Mouse (Mus musculus) kidney, postnatal 0 days (tissue): Measurements from ENCODE around the gene Man2b2. TPM values are rescaled to one million over a fixed set of nuclear protein-coding genes. Genes with fewer than 3 reads are reported as not detected.

Experiments used
- ATAC-seq: fragments of 200-750 bp; cut with Nextera tagmentation; replicated peaks from 2 replicates; pipeline ENCODE4 v1.8.0; 2017; ENCODE audit warnings: low read depth, moderate number of reproducible peaks, moderate TSS enrichment, moderate library complexity; ENCODE audit not compliant: low FRiP score
- DNase-seq: peaks from one replicate; pipeline ENCODE4 v3.0.0-alpha.2; 2016; ENCODE audit warnings: low spot score
- H3K27ac ChIP-seq: fragments of 300-500 bp; sonication (generic); 2 replicates; pipeline ENCODE4 v1.5.1; 2014; ENCODE audit warnings: mild to moderate bottlenecking
- H3K27me3 ChIP-seq: fragments of 300-500 bp; sonication (generic); 2 replicates; pipeline ENCODE4 v1.6.1; 2014; ENCODE audit warnings: low read length, mixed read lengths; ENCODE audit not compliant: insufficient read depth
- H3K36me3 ChIP-seq: fragments of 300-500 bp; sonication (generic); 2 replicates; pipeline ENCODE4 v1.6.1; 2014; ENCODE audit warnings: low read length, mixed read lengths; ENCODE audit not compliant: insufficient read depth
- H3K4me1 ChIP-seq: fragments of 300-500 bp; sonication (generic); replicated peaks from 2 replicates; pipeline ENCODE4 v1.6.1; 2014; ENCODE audit warnings: antibody characterized with exemption, low read length, mixed read lengths; ENCODE audit not compliant: insufficient read depth
- H3K4me2 ChIP-seq: fragments of 300-500 bp; sonication (generic); 2 replicates; pipeline ENCODE4 v1.6.1; 2014; ENCODE audit warnings: mild to moderate bottlenecking, low read length, moderate library complexity, mixed read lengths
- H3K4me3 ChIP-seq: fragments of 300-500 bp; sonication (generic); replicated peaks from 2 replicates; pipeline ENCODE4 v1.5.1; 2014; ENCODE audit warnings: low read depth, low read length
- H3K9ac ChIP-seq: fragments of 300-500 bp; sonication (generic); 2 replicates; pipeline ENCODE4 v1.6.1; 2014; ENCODE audit warnings: low read depth, low read length
- H3K9me3 ChIP-seq: fragments of 300-500 bp; sonication (generic); replicated peaks from 2 replicates; pipeline ENCODE4 v1.6.1; 2016; ENCODE audit warnings: low read length, inconsistent platforms, mixed read lengths
- CTCF ChIP-seq: IDR thresholded peaks from 2 replicates; pipeline ENCODE4 v1.5.1; 2016; ENCODE audit warnings: antibody characterized with exemption, low read depth, mild to moderate bottlenecking, moderate library complexity
- WGBS: fragments of 180-500 bp; shearing (Covaris S2); extraction: QIAGEN DNeasy Blood & Tissue Kit; methylation state at CpG from one replicate; pipeline ENCODE4 v1.1.7; 2014; 5-methylcytosine and 5-hydroxymethylcytosine counted together
- polyA plus RNA-seq: library from polyadenylated mRNA; unstranded; fragments of >200 nt; fragmentation: Nextera tagmentation; extraction: Ambion mirVana; gene quantifications from 2 replicates; pipeline ENCODE4 v1.2.1, GENCODE M21; 2015

The Man2b2 gene
- polyA plus RNA-seq, 1 experiment from 2014 or later: 16.5 TPM

GRCm38 (mm10) chr5:36869578-36870236 lies 39.3 kb upstream of the Man2b2 start:
- H3K4me1 ChIP-seq: peaks cover 10% of the 10 kb centered on the region
- no peaks in the 10 kb centered on the region for H3K9me3 ChIP-seq
- no peak overlapping the region for H3K9ac ChIP-seq
- ATAC-seq: no peak; the same call in 1 of the 2 replicates
- H3K27me3 ChIP-seq: peaks cover 64% of the 10 kb centered on the region
- H3K27ac ChIP-seq: no peak overlapping the region
- H3K36me3 ChIP-seq: no peaks in the 10 kb centered on the region
- WGBS: 1% methylated on average over 56 of the region's 56 CpGs
- H3K4me3 ChIP-seq: peak overlapping the region; percentile 24
- peak overlapping the region; percentile 45 for H3K4me2 ChIP-seq
- no peak for DNase-seq
- TF ChIP-seq CTCF: no peak

DNA sequence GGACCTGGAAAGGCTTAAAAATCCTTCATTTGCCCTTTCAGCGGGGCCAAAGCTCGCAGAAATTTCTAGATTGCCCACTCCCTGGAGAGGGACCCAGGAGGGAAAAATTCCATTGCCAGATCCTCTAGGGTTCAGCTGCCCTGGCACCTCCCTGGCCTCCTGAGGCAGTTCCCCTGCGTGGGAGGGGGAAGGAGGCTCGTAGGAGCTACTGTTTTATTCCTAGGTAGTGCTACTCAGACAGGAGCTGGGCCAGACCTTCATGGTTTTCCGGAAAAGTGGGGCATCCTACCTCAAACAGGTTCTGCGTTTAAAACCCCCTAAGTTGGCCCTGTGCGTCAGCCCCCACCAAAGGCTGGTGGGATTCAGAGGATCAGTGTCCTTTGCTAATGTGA lies 38.7 kb upstream of the Man2b2 start:
- Histone ChIP-seq H3K27me3 (peaks cover 64% of the 10 kb centered on the region), H3K9ac (no peak overlapping the region), H3K9me3 (no peaks in the 10 kb centered on the region), H3K4me1 (peaks cover 10% of the 10 kb centered on the region), H3K4me2 (peak overlapping the region; percentile 61; the same call in 1 of the 2 replicates), H3K27ac (no peak overlapping the region), H3K4me3 (peak overlapping the region; percentile 37; the same call in 1 of the 2 replicates), H3K36me3 (no peaks in the 10 kb centered on the region)
- ATAC-seq (no peak), DNase-seq (no peak)
- no peak for TF ChIP-seq CTCF
- WGBS: 1% methylated on average over 7 of the region's 7 CpGs

DNA sequence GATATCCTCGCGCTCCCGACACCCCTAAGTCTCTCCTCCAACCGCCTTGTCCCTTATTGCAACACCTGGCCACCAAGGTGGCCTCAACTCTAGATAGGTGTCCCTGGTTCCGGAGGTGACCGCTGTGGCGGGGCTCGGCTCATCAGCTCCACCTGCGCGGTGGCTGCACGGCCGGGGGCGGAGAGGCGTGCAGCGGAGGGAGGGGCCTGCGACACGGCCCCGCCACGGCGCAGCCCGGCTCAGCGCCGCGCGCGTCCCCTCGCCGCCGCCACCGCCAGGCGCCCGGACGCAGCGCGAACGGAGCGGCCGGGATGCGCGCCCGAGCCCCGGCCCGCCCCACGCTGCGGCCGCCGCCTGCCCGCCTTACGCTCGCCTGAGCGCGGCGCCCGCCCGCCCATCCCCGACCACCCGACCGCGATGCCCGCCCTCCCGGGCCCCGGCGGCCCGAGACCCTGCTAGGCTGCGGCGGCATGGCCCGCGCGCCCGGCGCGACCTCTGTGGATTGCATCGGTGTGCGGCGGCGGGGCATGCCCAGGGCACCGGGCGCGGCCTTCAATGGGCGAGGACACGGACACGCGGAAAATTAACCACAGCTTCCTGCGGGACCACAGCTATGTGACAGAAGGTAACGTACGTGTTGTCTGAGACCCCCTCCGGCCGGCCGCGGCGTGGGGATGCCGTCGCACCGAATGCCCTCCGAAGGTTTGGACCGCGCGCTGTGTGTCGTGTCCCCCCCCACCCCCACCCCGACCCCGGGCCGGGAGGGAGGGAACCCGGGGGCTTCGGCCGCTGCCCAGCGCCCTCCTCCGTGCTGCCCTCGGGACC lies 38.0 kb upstream of the Man2b2 start, which contains the start of gene Ppp2r2c:
Ppp2r2c (plus strand) TSS at position 248 of the 825 bp plus-strand sequence.
- no peak within 1 kb of the TSS for H3K27ac ChIP-seq
- peak within 1 kb of the TSS; percentile 61 for H3K4me2 ChIP-seq
- DNase-seq: no peak
- peaks cover 10% of the 10 kb centered on the region for H3K4me1 ChIP-seq
- H3K36me3 ChIP-seq: no peaks in the 10 kb centered on the region
- H3K4me3 ChIP-seq: peak within 1 kb of the TSS; percentile 37
- H3K9ac ChIP-seq: no peak within 1 kb of the TSS
- TF ChIP-seq CTCF: no peak
- WGBS: 1% methylated on average over 98 of the region's 108 CpGs
- H3K9me3 ChIP-seq: no peaks in the 10 kb centered on the region
- ATAC-seq: peak; percentile 46; the same call in 1 of the 2 replicates
- H3K27me3 ChIP-seq: peaks cover 64% of the 10 kb centered on the region

DNA sequence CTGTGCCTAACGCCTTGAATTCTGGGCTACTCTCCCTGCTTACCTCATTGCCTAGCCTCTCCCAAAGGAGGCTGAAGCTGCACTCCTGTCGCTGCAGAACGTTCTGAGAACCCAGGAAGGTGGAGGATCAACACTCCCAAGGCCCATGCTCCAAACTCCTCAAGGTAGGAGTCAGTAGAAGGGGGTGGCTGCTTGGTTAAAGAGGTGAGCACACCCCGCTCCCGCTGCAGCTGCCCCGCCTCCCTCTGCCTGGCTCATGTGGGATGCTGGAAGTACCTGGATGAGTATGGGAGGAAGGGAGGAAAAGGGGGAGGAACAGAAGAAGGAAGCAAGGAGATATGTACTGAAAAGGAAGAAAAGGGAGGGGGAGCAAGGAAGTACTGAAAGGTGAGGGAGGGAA lies 37.1 kb upstream of the Man2b2 start:
- Histone ChIP-seq H3K4me1 (peaks cover 10% of the 10 kb centered on the region), H3K4me3 (no peak overlapping the region), H3K9me3 (no peaks in the 10 kb centered on the region), H3K27me3 (peaks cover 64% of the 10 kb centered on the region), H3K27ac (no peak overlapping the region), H3K36me3 (no peaks in the 10 kb centered on the region), H3K9ac (no peak overlapping the region), H3K4me2 (no peak overlapping the region)
- no peak for TF ChIP-seq CTCF
- no peak for ATAC-seq
- DNase-seq: no peak
- WGBS: 8% methylated on average over 6 of the region's 6 CpGs

DNA sequence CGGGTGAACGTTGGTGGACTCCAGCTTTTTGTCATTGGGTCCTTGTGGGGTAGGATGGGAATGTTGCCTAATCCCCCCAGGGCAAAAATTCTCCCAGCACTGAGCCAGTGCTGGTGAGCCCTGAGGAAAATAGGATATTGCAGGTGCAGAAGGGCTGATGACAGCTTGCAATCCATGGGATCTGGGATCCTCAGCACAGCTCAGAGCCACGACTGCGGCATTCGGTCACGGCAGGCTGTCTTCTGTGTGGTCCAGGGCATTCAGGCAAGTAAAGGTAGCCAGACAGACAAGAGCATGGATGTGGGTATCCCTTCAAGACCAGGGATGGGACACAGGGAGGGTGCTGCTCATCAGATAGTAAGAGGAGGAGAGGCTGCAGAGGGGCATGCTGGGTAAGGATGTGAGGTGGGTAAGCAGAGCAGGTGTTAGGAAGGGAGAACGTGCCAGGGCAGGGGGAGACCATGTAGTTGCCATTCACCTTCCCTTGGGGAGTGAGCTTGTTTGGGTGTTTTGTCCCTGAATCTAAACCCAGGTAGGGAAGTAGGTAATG lies 36.3 kb upstream of the Man2b2 start:
- 68% methylated on average over 7 of the region's 7 CpGs for WGBS
- no peak overlapping the region for H3K27ac ChIP-seq
- no peak for DNase-seq

GRCm38 (mm10) chr5:36861084-36861483 lies 30.6 kb upstream of the Man2b2 start:
- ATAC-seq (no peak), DNase-seq (no peak)
- peaks cover 7% of the 10 kb centered on the region for H3K27me3 ChIP-seq
- WGBS: 94% methylated on average over 2 of the region's 2 CpGs
- no peak overlapping the region for H3K4me3 ChIP-seq
- peak; percentile 48 for TF ChIP-seq CTCF
- H3K9me3 ChIP-seq: no peaks in the 10 kb centered on the region
- H3K9ac ChIP-seq: no peak overlapping the region
- no peak overlapping the region for H3K27ac ChIP-seq
- no peak overlapping the region for H3K4me2 ChIP-seq
- H3K4me1 ChIP-seq: no peaks in the 10 kb centered on the region
- no peaks in the 10 kb centered on the region for H3K36me3 ChIP-seq

More for the DNA sequence above, 36.3 kb upstream of the Man2b2 start:
- Histone ChIP-seq H3K4me3 (no peak overlapping the region), H3K9me3 (no peaks in the 10 kb centered on the region), H3K27me3 (peaks cover 62% of the 10 kb centered on the region), H3K4me2 (no peak overlapping the region), H3K36me3 (no peaks in the 10 kb centered on the region), H3K4me1 (peaks cover 10% of the 10 kb centered on the region), H3K9ac (no peak overlapping the region)
- no peak for ATAC-seq
- no peak for TF ChIP-seq CTCF
